In the genomic region with DNA sequence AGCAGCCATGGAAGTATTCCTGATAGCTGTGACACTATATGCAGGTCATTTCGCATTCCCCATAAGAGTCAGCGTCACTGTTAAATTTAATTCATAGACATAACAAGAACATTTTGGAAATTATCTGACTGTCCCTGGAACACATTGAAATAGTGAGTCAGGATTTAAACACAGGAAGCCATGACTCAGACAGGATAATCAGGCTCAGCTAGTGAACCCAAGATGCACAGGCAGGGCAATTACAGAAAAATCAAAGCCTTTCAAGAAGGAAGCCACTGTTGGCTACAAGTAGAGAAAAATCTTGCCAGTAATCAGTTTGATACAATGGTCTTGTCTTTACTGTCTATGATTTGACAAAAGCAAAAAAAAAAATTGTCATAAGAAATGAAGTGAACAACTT, we compare ENCODE assay signal across 23 mouse cellular contexts.
DNase-seq lines count a peak whose midpoint lies in the region; ATAC-seq lines count a peak whose summit lies in the region.
"Had no signal": no experiment of that assay in that cellular context is flagged by ENCODE, and none has a peak within 500 bp of the region (broad histone marks: within the 10 kb centered on the region; RNA-seq: fewer than 3 reads in every experiment).

No protein-coding gene starts in this region.

- intact Hi-C loops in left cerebral cortex, postnatal 4 days (cut with DNase I), result no loop called here
- intact Hi-C loops in heart, postnatal 10 days (cut with DNase I), result no loop called here

- no peak for DNase-seq in frontal cortex, postnatal 14 days (ENCODE audit: low spot score in 2 of 2)
- peak; percentile 23 for DNase-seq in NIH3T3 (ENCODE audit: low read depth)
- peak; percentile 12 for DNase-seq in telencephalon, adult 2 months (ENCODE audit: low read depth, low spot score)
- no peak for DNase-seq in left cerebral cortex, postnatal 4 days
- no peak for DNase-seq in heart, postnatal 10 days
- DNase-seq: adrenal gland, adult 2 months; adrenal gland, postnatal 14 days; B cell, adult 2 months; cerebellum, adult 18-20 months; cerebellum, adult 9-11 months; cerebellum, postnatal 36 days; embryo, embryonic 11 days; gastrocnemius, adult 2 months; gastrocnemius, postnatal 14 days; heart, adult 11 months; heart, postnatal 36 days; kidney, adult 18-20 months had no signal

- ATAC-seq in frontal cortex, adult (ENCODE audit: low TSS enrichment), result 0 out of 2 replicates have a peak, but pooled peaks have one; percentile 31
- ATAC-seq: CD4-positive, CD25-positive, alpha-beta regulatory T cell, adult 4 months; forebrain, embryonic 15.5 days; hindbrain, postnatal 0 days; inflammation-experienced regulatory T-cells, adult 6 months; intestine, embryonic 16.5 days had no signal

Comparison
In these comparisons a context has a peak if more than half of its experiments do, and no peak if none do; other contexts are left out.
1. DNase-seq: peak in NIH3T3 (single experiment) and telencephalon, adult 2 months (single experiment); none in frontal cortex, postnatal 14 days (0 of 2), left cerebral cortex, postnatal 4 days (single experiment) and heart, postnatal 10 days (0 of 2).